Mouse (Mus musculus) left cerebral cortex, adult 11 months (tissue): Measurements from ENCODE around the gene Xirp1.
"Not testable (repeated sequence)": the region's sequence is repeated elsewhere in the genome, so short reads cannot be mapped to it uniquely, and the experiment has no call there.

Experiments used
- DNase-seq: peaks from one replicate; pipeline ENCODE4 v3.0.0; 2022; ENCODE audit warnings: low spot score

Xirp1 gene

GRCm38 (mm10) chr9:120020285-120020890 lies 3.0 kb downstream of the Xirp1 start:
- DNase-seq: peak; percentile 70

GRCm38 (mm10) chr9:120016956-120017355 lies 6.4 kb downstream of the Xirp1 start:
- no peak for DNase-seq

DNA sequence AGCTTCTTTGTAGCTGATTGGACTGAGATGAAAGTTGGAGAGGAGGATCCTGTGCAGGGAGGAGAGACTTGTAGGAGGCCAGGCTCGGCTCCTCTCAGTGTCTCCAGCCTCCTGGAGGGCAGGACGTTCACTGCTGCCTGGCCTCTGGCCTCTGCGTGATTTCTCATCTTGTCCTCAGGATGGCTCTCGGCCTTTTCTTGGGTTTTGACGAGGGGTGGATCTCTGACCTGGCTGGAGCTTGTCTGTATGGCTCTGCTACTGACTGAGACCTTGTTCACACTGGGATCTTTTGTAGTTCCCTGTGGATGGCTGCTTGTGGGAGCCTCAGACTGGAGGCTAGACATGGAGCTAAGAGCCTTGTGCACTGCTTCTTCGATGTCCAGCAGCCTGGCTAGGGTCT lies 8.6 kb downstream of the Xirp1 start:
- DNase-seq: no peak

GRCm38 (mm10) chr9:120013251-120013820 lies 10.1 kb downstream of the Xirp1 start:
- no peak for DNase-seq

DNA sequence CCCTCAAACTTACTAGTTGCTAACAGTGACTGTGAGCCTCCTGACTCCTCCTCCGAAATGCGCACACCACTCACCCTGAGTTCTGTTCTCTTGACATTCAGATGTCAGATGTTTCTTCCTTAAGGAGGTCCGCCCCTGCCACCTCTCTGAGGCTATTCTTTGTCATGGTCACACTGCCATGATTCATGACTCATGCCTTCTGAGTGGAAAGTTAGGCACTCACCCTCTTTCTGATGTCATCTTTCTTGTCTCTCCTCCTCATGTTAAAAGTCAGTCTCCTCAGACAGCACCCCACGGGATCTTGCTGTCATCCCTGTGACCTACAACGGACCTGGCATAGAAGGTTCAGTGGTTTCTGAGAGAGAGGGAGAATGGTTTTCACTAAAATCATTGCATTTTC lies 10.6 kb downstream of the Xirp1 start:
- DNase-seq: no peak

DNA sequence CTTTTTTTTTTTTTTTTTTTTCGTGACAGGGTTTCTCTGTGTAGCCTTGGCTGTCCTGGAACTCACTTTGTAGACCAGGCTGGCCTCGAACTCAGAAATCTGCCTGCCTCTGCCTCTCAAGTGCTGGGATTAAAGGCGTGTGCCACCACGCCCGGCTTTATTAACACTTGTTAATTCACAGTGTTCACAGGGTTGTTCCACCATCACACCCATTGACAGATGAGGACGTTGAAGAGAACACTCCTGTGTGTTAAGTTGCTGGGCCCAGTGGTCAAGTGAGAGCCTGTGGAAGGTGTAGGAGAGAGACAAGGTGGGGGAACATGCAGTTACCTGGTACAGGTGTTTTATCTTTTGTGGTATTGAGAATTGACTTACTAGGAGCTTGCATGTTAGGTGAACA lies 11.2 kb downstream of the Xirp1 start:
- DNase-seq: not testable (repeated sequence)

DNA sequence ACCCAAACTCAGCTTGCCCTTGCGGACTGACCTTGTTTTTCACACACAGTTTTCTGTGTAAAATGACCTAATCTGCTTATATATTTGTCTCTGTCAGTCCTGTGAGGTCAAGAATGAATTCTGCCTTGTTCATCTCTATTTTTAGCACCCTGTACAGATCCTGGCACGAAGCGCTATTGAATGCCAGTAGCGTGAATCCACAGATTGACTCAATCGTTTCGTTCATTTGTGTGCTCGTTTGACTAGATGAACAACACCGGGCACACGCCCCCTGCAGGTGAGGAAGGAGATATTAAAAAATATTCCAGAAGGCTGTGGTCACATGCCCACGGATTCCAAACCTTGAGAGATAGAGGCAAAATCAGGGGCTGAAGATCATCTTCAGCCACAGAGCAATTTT lies 11.9 kb downstream of the Xirp1 start:
- peak; percentile 74 for DNase-seq

DNA sequence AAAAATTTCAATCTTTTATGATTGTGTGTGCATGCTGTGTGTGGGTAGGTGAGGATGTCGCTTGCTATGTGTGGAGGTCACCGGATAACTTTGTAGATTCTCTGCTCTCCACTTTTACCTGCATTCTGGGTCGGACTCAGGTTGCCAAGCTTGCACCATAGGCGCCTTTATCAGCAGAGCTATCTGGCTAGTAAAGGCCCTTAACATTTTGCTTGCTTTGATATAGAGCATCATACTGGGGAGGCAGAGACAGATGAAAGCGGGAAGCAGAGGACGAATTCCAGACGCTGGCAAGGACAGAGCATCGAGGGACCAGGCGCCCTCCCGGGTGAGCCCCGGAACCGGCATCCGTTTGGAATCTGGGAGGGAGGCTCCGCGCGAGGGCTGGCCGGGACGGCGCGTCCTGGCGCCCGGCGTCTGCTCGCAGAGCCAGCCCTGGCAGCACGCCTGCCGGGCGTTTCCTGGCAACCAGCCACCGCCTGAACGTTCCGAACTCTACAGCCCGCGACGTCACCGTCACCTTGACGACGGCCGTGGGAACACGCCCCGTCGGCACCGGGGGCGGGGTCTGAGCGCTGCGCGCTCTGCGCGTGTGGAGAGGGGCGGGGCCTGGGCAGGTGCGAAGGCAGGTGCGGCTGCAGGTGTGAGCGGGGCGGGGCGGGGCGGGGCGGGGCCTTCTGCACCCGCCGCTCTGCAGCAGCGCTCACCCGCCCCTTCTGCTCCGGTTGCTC lies 12.5 kb downstream of the Xirp1 start:
- peak; percentile 96 for DNase-seq

- DNase-seq: no peak
Measured at GRCm38 (mm10) chr9:120009871-120010270, 13.5 kb downstream of the Xirp1 start.

GRCm38 (mm10) chr9:120009226-120009841 lies 14.1 kb downstream of the Xirp1 start:
- no peak for DNase-seq

GRCm38 (mm10) chr9:120007833-120008232 lies 15.6 kb downstream of the Xirp1 start:
- DNase-seq: no peak

DNA sequence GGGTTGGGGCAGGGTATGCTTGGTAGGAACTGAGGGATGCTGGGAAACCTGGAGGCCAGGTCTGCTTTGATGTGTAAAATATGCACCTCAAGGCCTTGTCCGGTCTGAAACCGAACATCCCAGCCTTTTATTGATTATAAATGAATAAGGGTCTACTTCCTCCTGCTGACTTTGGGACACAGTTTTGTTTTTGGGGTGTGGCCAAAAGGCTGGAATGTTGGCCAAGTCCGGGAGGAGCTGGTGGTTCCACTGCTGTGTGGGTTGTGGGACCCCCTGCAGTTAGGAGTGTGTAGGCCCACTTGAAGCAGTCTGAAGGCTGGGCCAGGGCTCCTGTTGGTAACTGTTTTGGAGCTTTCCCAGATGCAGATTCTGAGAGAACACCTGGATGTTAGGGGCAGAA lies 17.5 kb downstream of the Xirp1 start:
- no peak for DNase-seq

- no peak for DNase-seq
Measured at GRCm38 (mm10) chr9:120002893-120003292, 20.5 kb downstream of the Xirp1 start.

DNA sequence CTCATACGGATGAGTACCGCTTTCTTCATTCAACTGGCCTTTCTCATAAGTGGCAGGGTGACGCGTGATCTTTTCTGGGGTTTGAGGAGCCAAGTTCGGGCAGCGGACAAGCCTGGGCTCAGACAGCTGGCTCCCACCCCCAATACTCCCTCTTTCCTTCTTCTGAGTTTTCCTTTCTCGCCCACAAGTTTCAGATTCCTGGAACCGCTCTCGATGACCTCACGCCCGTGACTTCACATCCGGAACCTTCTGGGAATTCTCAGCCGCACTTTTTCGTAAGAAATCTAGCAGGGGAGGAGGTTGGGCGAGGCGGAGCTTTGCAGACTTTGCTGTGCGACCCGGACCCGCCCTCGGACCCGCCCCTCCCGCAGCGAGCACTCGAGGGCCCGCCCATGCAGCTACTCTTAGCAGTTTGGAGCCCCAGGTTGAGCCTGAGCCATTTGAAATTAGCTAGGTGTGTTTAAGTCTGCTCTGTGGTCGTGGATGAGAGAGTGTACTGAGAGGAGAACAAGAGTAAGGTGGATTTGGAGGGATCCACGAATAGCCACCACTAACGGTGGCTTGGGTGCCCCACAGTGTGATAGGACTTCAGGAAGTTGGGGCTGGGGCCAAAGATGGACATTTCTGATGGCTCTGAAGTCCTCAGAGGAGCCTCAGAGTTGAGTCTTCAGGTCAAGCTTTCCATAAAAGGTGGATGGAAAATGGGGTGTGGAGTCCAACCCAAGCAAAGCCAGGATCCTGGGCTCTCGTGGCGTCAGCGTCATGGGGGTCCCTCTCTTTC lies 21.3 kb downstream of the Xirp1 start:
- no peak for DNase-seq

- DNase-seq: no peak
Measured at GRCm38 (mm10) chr9:120000761-120001160, 22.6 kb downstream of the Xirp1 start.

- no peak for DNase-seq
Measured at GRCm38 (mm10) chr9:119999636-120000035, 23.8 kb downstream of the Xirp1 start.

DNA sequence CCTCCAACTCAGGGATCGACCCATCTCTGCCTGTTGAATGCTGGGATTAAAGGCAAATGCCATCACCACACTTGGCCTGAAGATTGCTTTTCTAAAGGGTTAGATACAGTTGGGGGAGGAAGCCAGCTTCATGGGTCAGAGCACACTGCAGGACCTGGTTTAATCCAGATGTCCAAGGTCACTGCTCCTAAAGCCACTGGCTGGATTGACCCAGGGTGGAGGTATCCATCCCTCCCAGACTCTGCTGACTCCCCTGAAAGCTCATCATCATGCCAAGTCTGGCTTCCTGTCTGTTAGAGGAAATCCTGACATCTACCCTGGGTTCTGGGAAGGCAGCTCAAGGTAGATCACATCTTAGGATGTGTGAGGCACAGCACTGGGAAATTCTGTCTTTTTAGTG lies 24.6 kb downstream of the Xirp1 start:
- no peak for DNase-seq

DNA sequence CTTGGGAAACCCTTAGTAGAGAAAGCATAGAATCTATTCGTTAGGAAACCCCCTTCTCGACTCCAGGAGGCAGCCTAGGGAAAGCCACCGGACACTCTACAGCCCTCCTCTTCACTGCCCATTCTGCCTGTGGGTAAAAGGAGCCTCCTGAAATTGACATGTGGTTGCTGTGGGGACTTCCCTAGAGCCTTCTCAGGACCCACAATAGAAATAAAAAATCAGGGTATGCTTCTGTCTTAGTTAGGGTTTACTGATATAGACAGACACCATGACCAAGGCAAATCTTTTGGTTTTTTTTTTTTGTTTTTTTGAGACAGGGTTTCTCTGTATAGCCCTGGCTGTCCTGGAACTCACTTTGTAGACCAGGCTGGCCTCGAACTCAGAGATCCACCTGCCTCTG lies 27.3 kb downstream of the Xirp1 start:
- no peak for DNase-seq

DNA sequence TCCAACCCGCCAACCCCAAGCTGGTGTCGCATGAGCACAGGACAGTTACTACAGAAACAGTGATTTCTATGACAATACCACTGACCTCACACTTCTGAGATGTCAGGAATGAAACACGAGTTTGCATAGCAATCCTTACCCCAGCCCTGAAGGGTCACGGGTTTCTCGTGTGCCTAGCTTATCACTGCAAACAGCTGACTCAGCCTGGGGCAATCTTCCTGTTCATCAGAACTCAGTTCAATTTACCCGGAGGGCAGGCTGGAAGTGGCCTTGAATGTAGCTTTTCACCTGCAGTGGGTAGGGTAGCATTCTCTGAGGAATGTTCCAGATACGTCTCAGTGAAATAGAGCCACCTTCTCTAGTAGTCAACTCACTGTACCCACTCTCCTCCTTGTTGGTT lies 29.2 kb downstream of the Xirp1 start:
- DNase-seq: no peak

- DNase-seq: no peak
Measured at GRCm38 (mm10) chr9:119993092-119993844, 30.1 kb downstream of the Xirp1 start.

DNA sequence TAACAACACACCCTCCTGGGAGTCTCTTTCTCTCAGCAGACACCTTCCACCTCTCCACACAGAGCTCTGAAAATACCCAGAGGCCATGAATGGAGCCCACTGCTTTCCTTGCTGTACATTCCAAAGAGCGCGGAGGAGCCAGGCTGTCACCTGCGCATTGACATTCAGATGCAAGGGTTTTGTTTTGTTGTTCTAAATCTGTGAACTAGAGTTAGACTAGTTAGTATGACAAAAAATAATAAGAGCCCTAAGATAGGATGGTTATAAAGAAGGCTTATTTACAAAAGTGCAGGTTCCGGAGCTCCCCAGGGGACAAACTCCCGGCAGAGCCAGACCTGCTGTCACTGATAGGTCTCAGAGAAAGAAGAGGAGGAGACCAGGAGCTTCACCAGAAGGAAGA lies 32.1 kb downstream of the Xirp1 start:
- DNase-seq: no peak

DNA sequence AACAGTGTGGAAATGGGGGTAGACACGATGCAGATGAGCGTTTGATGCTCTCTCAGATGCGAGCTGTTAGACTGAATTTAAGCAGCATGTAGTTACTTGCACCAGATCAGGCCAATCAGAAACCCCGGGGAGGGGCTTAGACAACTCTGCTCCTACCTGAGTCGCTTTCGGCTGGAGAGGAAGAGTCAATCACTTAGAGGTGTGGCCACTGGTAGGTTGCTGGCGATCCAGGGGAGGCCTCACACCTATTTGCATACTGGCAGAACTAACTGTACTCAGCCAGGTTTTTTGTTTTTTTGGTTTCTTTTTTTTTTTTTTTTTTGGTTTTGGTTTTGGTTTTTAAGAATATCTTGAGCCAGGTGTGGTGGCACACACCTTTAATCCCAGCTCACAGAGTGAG lies 35.1 kb downstream of the Xirp1 start:
- no peak for DNase-seq
